Mouse (Mus musculus) heart, adult 2 months (tissue): ENCODE results near the gene Set.

Source experiments
- CTCF ChIP-seq: fragments of 200-600 bp; IDR thresholded peaks from 2 replicates; pipeline ENCODE4 v1.8.1; 2022; ENCODE audit warnings: antibody characterized with exemption, mild to moderate bottlenecking, moderate library complexity
- POLR2A ChIP-seq: fragments of 200-500 bp; IDR thresholded peaks from 2 replicates; pipeline ENCODE4 v1.6.1; 2011; ENCODE audit warnings: mild to moderate bottlenecking, low read depth, low read length, control low read depth; ENCODE audit not compliant: insufficient read depth

- TF ChIP-seq POLR2A (no peak), CTCF (peak; percentile 89)
Observed at GRCm38 (mm10) chr2:30095882-30096527, 38.8 kb downstream of the Set start.
